Mouse (Mus musculus) spleen, adult 2 months (tissue): ENCODE data around the gene Atg2b. TPM values are rescaled to one million over a fixed set of nuclear protein-coding genes. Genes with fewer than 3 reads are reported as not detected.

Experiments used
- DNase-seq, 2 experiments: peaks; one replicate each; pipeline versions ENCODE4 v3.0.0 to v3.0.0-alpha.2; 2012 to 2021; ENCODE audit warnings: low spot score in 2 of 2, low read depth in 1 of 2
- H3K27ac ChIP-seq: fragments of 200-500 bp; 2 replicates; pipeline ENCODE4 v1.5.1; 2012; ENCODE audit warnings: low read length, inconsistent platforms; ENCODE audit not compliant: insufficient read depth
- H3K27me3 ChIP-seq: fragments of 200-500 bp; 2 replicates; pipeline ENCODE4 v1.6.1; 2012; ENCODE audit warnings: mild to moderate bottlenecking, moderate library complexity, low read length, inconsistent platforms; ENCODE audit not compliant: control insufficient read depth, insufficient read depth
- H3K36me3 ChIP-seq: fragments of 200-500 bp; 2 replicates; pipeline ENCODE4 v1.6.1; 2012; ENCODE audit warnings: mild to moderate bottlenecking, low read length, inconsistent platforms; ENCODE audit not compliant: control insufficient read depth, insufficient read depth
- H3K4me1 ChIP-seq: fragments of 200-500 bp; 2 replicates; pipeline ENCODE4 v1.6.1; 2011; ENCODE audit warnings: inconsistent platforms; ENCODE audit not compliant: control insufficient read depth, insufficient read depth, insufficient read length
- H3K4me3 ChIP-seq: fragments of 200-500 bp; 2 replicates; pipeline ENCODE4 v1.5.1; 2011; ENCODE audit warnings: mild to moderate bottlenecking, inconsistent platforms; ENCODE audit not compliant: insufficient read depth, insufficient read length; ENCODE audit errors: extremely low read depth
- CTCF ChIP-seq: fragments of 200-500 bp; IDR thresholded peaks from 2 replicates; pipeline ENCODE4 v1.5.1; 2011; ENCODE audit warnings: mild to moderate bottlenecking, inconsistent platforms; ENCODE audit not compliant: insufficient read depth, insufficient read length, insufficient replicate concordance; ENCODE audit errors: extremely low read depth
- POLR2A ChIP-seq: fragments of 200-500 bp; IDR thresholded peaks from 2 replicates; pipeline ENCODE4 v1.6.1; 2011; ENCODE audit warnings: low read depth, low read length, inconsistent platforms
- WGBS: fragments of 180-500 bp; shearing (Covaris S2); methylation state at CpG from one replicate; pipeline ENCODE4 v1.1.7; 2018; 5-methylcytosine and 5-hydroxymethylcytosine counted together
- polyA plus RNA-seq: library from polyadenylated mRNA; depleted of rRNA; stranded (reverse); fragments of >200 nt; gene quantifications from 2 replicates; pipeline ENCODE4 v1.2.3, GENCODE M21; 2012

Gene Atg2b
- polyA plus RNA-seq, 1 experiment: 11.6 TPM

DNA sequence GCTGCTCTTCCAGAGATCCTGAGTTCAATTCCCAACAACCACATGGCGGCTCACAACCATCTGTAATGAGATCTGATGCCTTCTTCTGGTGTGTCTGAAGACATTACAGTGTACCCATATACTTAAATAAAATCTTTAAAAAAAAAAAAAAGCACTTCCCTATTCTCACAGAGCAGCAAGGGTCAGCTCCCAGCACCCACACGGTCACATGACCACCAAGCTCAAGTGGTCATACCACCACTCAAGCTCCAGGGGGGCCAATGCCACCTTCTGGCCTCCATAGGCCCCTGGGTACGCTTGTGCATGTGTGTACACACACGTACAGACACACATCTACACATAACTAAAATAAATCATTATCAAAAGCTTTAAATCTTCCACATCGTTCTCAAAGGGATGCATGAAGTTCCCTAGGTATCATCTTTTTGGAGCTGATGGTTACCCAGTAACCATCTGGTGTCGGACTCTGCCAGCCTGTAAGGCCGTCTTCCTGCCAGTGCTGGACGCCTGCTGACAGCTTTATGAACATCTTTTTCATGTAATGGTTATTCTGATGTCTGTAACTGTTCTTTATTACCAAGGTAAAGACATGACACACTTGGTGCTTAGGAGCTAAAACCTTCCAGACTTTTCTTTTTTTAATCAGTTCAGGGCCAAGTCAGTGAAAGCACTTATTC, 12.2 kb upstream of the Atg2b start:
- DNase-seq: no peak
- Histone ChIP-seq H3K27me3 (no peaks in the 10 kb centered on the region), H3K27ac (no peak overlapping the region), H3K4me1 (no peaks in the 10 kb centered on the region), H3K36me3 (peaks cover 7% of the 10 kb centered on the region), H3K4me3 (no peak overlapping the region)
- no peak for TF ChIP-seq POLR2A
- TF ChIP-seq CTCF: no peak
- 89% methylated on average over 8 of the region's 8 CpGs for WGBS

- H3K4me3 ChIP-seq: no peak overlapping the region
- no peak for TF ChIP-seq POLR2A
- TF ChIP-seq CTCF: no peak
- DNase-seq: no peak
- H3K27ac ChIP-seq: no peak overlapping the region
- H3K4me1 ChIP-seq: no peaks in the 10 kb centered on the region
- H3K27me3 ChIP-seq: no peaks in the 10 kb centered on the region
- 94% methylated on average over 7 of the region's 7 CpGs for WGBS
- H3K36me3 ChIP-seq: peaks cover 7% of the 10 kb centered on the region
Observed at GRCm38 (mm10) chr12:105695848-105696247, 10.8 kb upstream of the Atg2b start.

DNA sequence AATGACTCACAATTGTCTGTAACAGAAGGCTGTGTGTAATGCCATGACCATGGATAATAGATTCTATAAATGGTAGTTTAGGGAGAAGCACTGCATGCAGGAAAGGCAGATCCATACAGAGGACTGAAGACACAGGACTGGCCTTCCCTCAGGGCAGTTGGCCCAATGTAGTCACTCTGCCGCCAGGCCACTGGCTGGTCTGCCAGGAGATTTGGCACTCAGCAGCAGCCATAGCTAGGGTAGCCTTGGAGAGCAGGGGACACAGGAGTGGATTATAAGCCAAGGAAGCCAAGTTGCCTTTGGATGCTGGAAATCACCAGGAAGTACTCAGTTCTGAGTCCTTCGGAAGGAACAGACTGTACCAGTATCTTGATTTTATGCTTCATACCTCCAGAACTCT, 9.0 kb upstream of the Atg2b start:
- DNase-seq: no peak
- TF ChIP-seq CTCF (no peak), POLR2A (no peak)
- 92% methylated on average over 2 of the region's 2 CpGs for WGBS
- Histone ChIP-seq H3K27me3 (no peaks in the 10 kb centered on the region), H3K4me1 (no peaks in the 10 kb centered on the region), H3K36me3 (peaks cover 4% of the 10 kb centered on the region), H3K27ac (no peak overlapping the region), H3K4me3 (no peak overlapping the region)

GRCm38 (mm10) chr12:105689435-105689834, 4.4 kb upstream of the Atg2b start:
- peaks cover 3% of the 10 kb centered on the region; the same call in 1 of the 2 replicates for H3K4me1 ChIP-seq
- TF ChIP-seq CTCF: no peak
- TF ChIP-seq POLR2A: no peak
- H3K27me3 ChIP-seq: no peaks in the 10 kb centered on the region
- H3K36me3 ChIP-seq: peaks cover 3% of the 10 kb centered on the region
- no peak overlapping the region for H3K27ac ChIP-seq
- H3K4me3 ChIP-seq: no peak overlapping the region
- WGBS: 85% methylated on average over 13 of the region's 13 CpGs
- no peak for DNase-seq

DNA sequence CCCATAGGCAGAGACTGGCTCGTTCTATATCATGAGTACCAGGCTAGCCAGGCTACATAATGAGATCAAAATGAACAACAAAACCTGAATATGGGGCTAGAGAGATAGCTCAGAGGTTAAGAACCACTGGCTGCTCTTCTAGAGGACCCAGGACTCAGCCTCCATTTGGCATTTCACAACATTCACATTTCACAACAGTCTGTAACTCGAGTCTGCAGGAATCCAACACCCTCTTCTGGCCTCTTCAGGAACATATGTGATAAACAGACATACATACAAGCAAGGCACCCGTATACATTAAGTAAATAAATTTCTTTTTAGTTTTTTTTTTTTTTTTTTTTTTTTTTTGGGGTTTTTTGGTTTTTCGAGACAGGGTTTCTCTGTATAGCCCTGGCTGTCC, 3.5 kb upstream of the Atg2b start:
- DNase-seq: no peak
- no peaks in the 10 kb centered on the region for H3K27me3 ChIP-seq
- TF ChIP-seq CTCF (no peak), POLR2A (no peak)
- peaks cover 3% of the 10 kb centered on the region for H3K36me3 ChIP-seq
- WGBS: 77% methylated on average over 4 of the region's 4 CpGs
- H3K4me1 ChIP-seq: peaks cover 3% of the 10 kb centered on the region; the same call in 1 of the 2 replicates
- no peak overlapping the region for H3K4me3 ChIP-seq
- no peak overlapping the region for H3K27ac ChIP-seq

- Histone ChIP-seq H3K4me1 (peaks cover 3% of the 10 kb centered on the region; the same call in 1 of the 2 replicates), H3K27ac (no peak overlapping the region)
- TF ChIP-seq POLR2A (no peak), CTCF (no peak)
Observed at GRCm38 (mm10) chr12:105687416-105687815, 2.4 kb upstream of the Atg2b start.

GRCm38 (mm10) chr12:105686791-105687190, 1.8 kb upstream of the Atg2b start:
- Histone ChIP-seq H3K27ac (no peak overlapping the region), H3K27me3 (no peaks in the 10 kb centered on the region), H3K4me3 (no peak overlapping the region), H3K4me1 (peaks cover 3% of the 10 kb centered on the region; the same call in 1 of the 2 replicates), H3K36me3 (peaks cover 3% of the 10 kb centered on the region)
- DNase-seq: no peak
- TF ChIP-seq POLR2A (no peak), CTCF (no peak)
- WGBS: 95% methylated on average over 3 of the region's 3 CpGs

More at GRCm38 (mm10) chr12:105687416-105687815, 2.4 kb upstream of the Atg2b start:
- DNase-seq: no peak
- WGBS: 95% methylated on average over 4 of the region's 4 CpGs
- H3K36me3 ChIP-seq: peaks cover 3% of the 10 kb centered on the region
- no peak overlapping the region for H3K4me3 ChIP-seq
- H3K27me3 ChIP-seq: no peaks in the 10 kb centered on the region
